ENCODE assay signal across 23 mouse cellular contexts in the genomic region with DNA sequence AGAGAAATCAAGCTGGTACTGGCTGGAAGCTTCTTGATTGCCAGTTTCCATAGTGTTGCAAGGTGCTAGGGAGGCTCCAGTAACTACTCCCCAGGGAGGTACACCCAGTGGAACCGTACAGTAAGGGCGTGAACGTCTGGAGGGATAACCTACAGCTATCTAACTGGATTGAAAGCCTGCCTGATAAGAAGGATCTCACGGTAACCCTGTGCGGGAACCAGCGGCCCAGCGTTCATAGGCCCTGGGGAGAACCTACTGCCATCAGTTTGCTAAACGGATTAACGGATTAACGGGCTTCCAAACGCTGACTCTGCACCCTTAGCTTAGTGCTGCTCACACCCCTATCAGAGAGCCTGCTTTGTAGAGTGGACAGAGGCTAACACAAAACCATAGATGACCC. TPM values are rescaled to one million over a fixed set of nuclear protein-coding genes. Genes with fewer than 3 reads are reported as not detected.
DNase-seq lines count a peak whose midpoint lies in the region; ATAC-seq and TF ChIP-seq lines count a peak whose summit lies in the region.
"Had no signal": no experiment of that assay in that cellular context is flagged by ENCODE, and none has a peak within 500 bp of the region (broad histone marks: within the 10 kb centered on the region; RNA-seq: fewer than 3 reads in every experiment).

No protein-coding gene starts in this region.

- H3K4me3 ChIP-seq in embryonic facial prominence, embryonic 14.5 days (ENCODE audit: low read depth, low read length): no peak overlapping the region
- H3K4me3 ChIP-seq in embryonic facial prominence, embryonic 10.5 days: no peak overlapping the region
- no peak overlapping the region for H3K4me3 ChIP-seq in midbrain, embryonic 13.5 days (replicated peaks)
- no peak overlapping the region for H3K4me3 ChIP-seq in midbrain, embryonic 15.5 days
- H3K4me3 ChIP-seq in liver, postnatal 0 days (ENCODE audit: low read depth, low read length): no peak overlapping the region
- H3K4me3 ChIP-seq in stomach, embryonic 15.5 days (replicated peaks): no peak overlapping the region
- H3K4me3 ChIP-seq: embryonic facial prominence, embryonic 12.5 days; forebrain, embryonic 12.5 days; kidney, embryonic 15.5 days; neural tube, embryonic 15.5 days had no signal

- H3K36me3 ChIP-seq in embryonic facial prominence, embryonic 14.5 days (ENCODE audit: control insufficient read depth, insufficient read depth, low read length): peaks cover 86% of the 10 kb centered on the region
- H3K36me3 ChIP-seq in embryonic facial prominence, embryonic 10.5 days (replicated peaks): peaks cover 98% of the 10 kb centered on the region
- H3K36me3 ChIP-seq in midbrain, embryonic 13.5 days: peaks cover 90% of the 10 kb centered on the region
- H3K36me3 ChIP-seq in midbrain, embryonic 15.5 days (replicated peaks): peaks cover 16% of the 10 kb centered on the region; the same call in 1 of the 2 replicates
- peaks cover 43% of the 10 kb centered on the region for H3K36me3 ChIP-seq in liver, postnatal 0 days (replicated peaks; ENCODE audit: insufficient read depth, low read length)
- peaks cover 46% of the 10 kb centered on the region for H3K36me3 ChIP-seq in stomach, embryonic 15.5 days

- WGBS in embryonic facial prominence, embryonic 14.5 days: 89% methylated on average over 11 of the region's 11 CpGs
- 84% methylated on average over 11 of the region's 11 CpGs for WGBS in embryonic facial prominence, embryonic 10.5 days
- WGBS in midbrain, embryonic 13.5 days: 66% methylated on average over 11 of the region's 11 CpGs
- WGBS in midbrain, embryonic 15.5 days: 58% methylated on average over 11 of the region's 11 CpGs
- 75% methylated on average over 11 of the region's 11 CpGs for WGBS in liver, postnatal 0 days (ENCODE audit: insufficient replicate concordance)
- WGBS in stomach, embryonic 15.5 days: 79% methylated on average over 11 of the region's 11 CpGs

- TF ChIP-seq EP300 in liver, postnatal 0 days (IDR thresholded peaks at IDR 0.05; ENCODE audit: low read depth): no peak

- H3K4me1 ChIP-seq in embryonic facial prominence, embryonic 14.5 days (ENCODE audit: control insufficient read depth, insufficient read depth, low read length): no peaks in the 10 kb centered on the region
- no peaks in the 10 kb centered on the region for H3K4me1 ChIP-seq in embryonic facial prominence, embryonic 10.5 days
- H3K4me1 ChIP-seq in midbrain, embryonic 13.5 days (replicated peaks): no peaks in the 10 kb centered on the region
- H3K4me1 ChIP-seq in midbrain, embryonic 15.5 days: no peaks in the 10 kb centered on the region
- H3K4me1 ChIP-seq in liver, postnatal 0 days (ENCODE audit: insufficient read depth): no peaks in the 10 kb centered on the region
- H3K4me1 ChIP-seq in stomach, embryonic 15.5 days: no peaks in the 10 kb centered on the region
- H3K4me1 ChIP-seq: embryonic facial prominence, embryonic 12.5 days; forebrain, embryonic 12.5 days; kidney, embryonic 15.5 days; neural tube, embryonic 15.5 days had no signal

- no peaks in the 10 kb centered on the region for H3K27me3 ChIP-seq in embryonic facial prominence, embryonic 14.5 days (replicated peaks; ENCODE audit: control insufficient read depth, insufficient read depth, low read length)
- no peaks in the 10 kb centered on the region for H3K27me3 ChIP-seq in embryonic facial prominence, embryonic 10.5 days (replicated peaks; ENCODE audit: low read depth, poor library complexity, severe bottlenecking)
- no peaks in the 10 kb centered on the region for H3K27me3 ChIP-seq in midbrain, embryonic 13.5 days
- no peaks in the 10 kb centered on the region for H3K27me3 ChIP-seq in midbrain, embryonic 15.5 days (replicated peaks)
- H3K27me3 ChIP-seq in liver, postnatal 0 days (ENCODE audit: insufficient read depth, low read length): no peaks in the 10 kb centered on the region
- H3K27me3 ChIP-seq in stomach, embryonic 15.5 days (replicated peaks): no peaks in the 10 kb centered on the region
- H3K27me3 ChIP-seq: CH12.LX; embryonic facial prominence, embryonic 12.5 days; forebrain, embryonic 12.5 days; kidney, embryonic 15.5 days; neural tube, embryonic 15.5 days had no signal

- ATAC-seq in embryonic facial prominence, embryonic 14.5 days (ENCODE audit: low read depth): 0 out of 2 replicates have a peak, but pooled peaks have one; percentile 33
- ATAC-seq in midbrain, embryonic 13.5 days: 0 out of 2 replicates have a peak, but pooled peaks have one; percentile 20
- ATAC-seq in midbrain, embryonic 15.5 days (replicated peaks): no peak
- peak; percentile 28; the same call in 1 of the 2 replicates for ATAC-seq in liver, postnatal 0 days
- peak; percentile 47; the same call in 1 of the 2 replicates for ATAC-seq in stomach, embryonic 15.5 days (ENCODE audit: insufficient read depth, low FRiP score, low read depth)
- ATAC-seq: activated CD4-positive, CD25-positive, alpha-beta regulatory T cell, adult 4 months; forebrain, postnatal 0 days; hindbrain, postnatal 0 days; intestine, embryonic 16.5 days; lung, postnatal 0 days had no signal

- no peak for TF ChIP-seq CTCF in liver, postnatal 0 days (IDR thresholded peaks at IDR 0.05; ENCODE audit: low read depth)

- H3K9me3 ChIP-seq in embryonic facial prominence, embryonic 14.5 days (ENCODE audit: control insufficient read depth, low read length): no peaks in the 10 kb centered on the region
- H3K9me3 ChIP-seq in embryonic facial prominence, embryonic 10.5 days: no peaks in the 10 kb centered on the region
- H3K9me3 ChIP-seq in midbrain, embryonic 13.5 days: no peaks in the 10 kb centered on the region
- H3K9me3 ChIP-seq in midbrain, embryonic 15.5 days: no peaks in the 10 kb centered on the region
- H3K9me3 ChIP-seq in liver, postnatal 0 days (ENCODE audit: low read length): no peaks in the 10 kb centered on the region
- no peaks in the 10 kb centered on the region for H3K9me3 ChIP-seq in stomach, embryonic 15.5 days
- H3K9me3 ChIP-seq: embryonic facial prominence, embryonic 12.5 days; forebrain, embryonic 12.5 days; kidney, embryonic 15.5 days; neural tube, embryonic 15.5 days had no signal

- no peak overlapping the region for H3K27ac ChIP-seq in embryonic facial prominence, embryonic 14.5 days (replicated peaks; ENCODE audit: low read depth, low read length)
- H3K27ac ChIP-seq in embryonic facial prominence, embryonic 10.5 days (replicated peaks): no peak overlapping the region
- H3K27ac ChIP-seq in midbrain, embryonic 13.5 days: no peak overlapping the region
- no peak overlapping the region for H3K27ac ChIP-seq in midbrain, embryonic 15.5 days
- no peak overlapping the region for H3K27ac ChIP-seq in liver, postnatal 0 days (ENCODE audit: low read depth)
- H3K27ac ChIP-seq in stomach, embryonic 15.5 days: no peak overlapping the region
- H3K27ac ChIP-seq: embryonic facial prominence, embryonic 12.5 days; forebrain, embryonic 12.5 days; hindbrain, postnatal 0 days; kidney, embryonic 15.5 days; neural tube, embryonic 15.5 days had no signal

- H3K9ac ChIP-seq in embryonic facial prominence, embryonic 14.5 days (ENCODE audit: low read depth, low read length): no peak overlapping the region
- H3K9ac ChIP-seq in midbrain, embryonic 13.5 days (replicated peaks): no peak overlapping the region
- no peak overlapping the region for H3K9ac ChIP-seq in midbrain, embryonic 15.5 days
- no peak overlapping the region for H3K9ac ChIP-seq in liver, postnatal 0 days (replicated peaks)
- no peak overlapping the region for H3K9ac ChIP-seq in stomach, embryonic 15.5 days
- H3K9ac ChIP-seq: embryonic facial prominence, embryonic 12.5 days; forebrain, embryonic 12.5 days; forebrain, postnatal 0 days; kidney, embryonic 15.5 days; neural tube, embryonic 15.5 days had no signal

- H3K4me2 ChIP-seq in embryonic facial prominence, embryonic 14.5 days (ENCODE audit: low read depth, low read length): no peak overlapping the region
- H3K4me2 ChIP-seq in midbrain, embryonic 13.5 days (replicated peaks): no peak overlapping the region
- no peak overlapping the region for H3K4me2 ChIP-seq in midbrain, embryonic 15.5 days
- no peak overlapping the region for H3K4me2 ChIP-seq in liver, postnatal 0 days (ENCODE audit: low read depth, low read length)
- no peak overlapping the region for H3K4me2 ChIP-seq in stomach, embryonic 15.5 days
- H3K4me2 ChIP-seq: embryonic facial prominence, embryonic 12.5 days; forebrain, embryonic 12.5 days; kidney, embryonic 15.5 days; neural tube, embryonic 15.5 days had no signal

- DNase-seq in embryonic facial prominence, embryonic 14.5 days (ENCODE audit: low spot score): no peak
- DNase-seq in embryonic facial prominence, embryonic 10.5 days (ENCODE audit: low spot score): no peak
- no peak for DNase-seq in liver, postnatal 0 days
- DNase-seq in urinary bladder, postnatal 14 days (ENCODE audit: low spot score): no peak
- DNase-seq in lung, postnatal 4 days: no peak
- DNase-seq: adrenal gland, adult 2 months; cerebellum, adult 9-10 months; cerebellum, postnatal 36 days; forebrain, postnatal 0 days; heart, postnatal 14 days; kidney, postnatal 25 days had no signal

RNA-seq across cellular contexts. Expression of gene Dync1h1, which starts 37.9 kb away (rescaled TPM):
- 60.5 and 69.2 TPM in 2 replicates for polyA plus RNA-seq in embryonic facial prominence, embryonic 14.5 days (2014; fragmentation: Nextera tagmentation; extraction: Ambion mirVana)
- 64.2 and 67.5 TPM in 2 replicates for polyA plus RNA-seq in embryonic facial prominence, embryonic 10.5 days (2016; fragmentation: Nextera tagmentation; extraction: Ambion mirVana)
- polyA plus RNA-seq in midbrain, embryonic 13.5 days (2015; fragmentation: Nextera tagmentation; extraction: Ambion mirVana): 92.2 and 93.6 TPM in 2 replicates
- 93.3 and 108 TPM in 2 replicates for polyA plus RNA-seq in midbrain, embryonic 15.5 days (2015; fragmentation: Nextera tagmentation; extraction: Ambion mirVana)
- polyA plus RNA-seq in liver, postnatal 0 days (2015; fragmentation: Nextera tagmentation; extraction: Ambion mirVana): 7.2 and 8.3 TPM in 2 replicates
- polyA plus RNA-seq in stomach, embryonic 15.5 days (2015; fragmentation: Nextera tagmentation; extraction: Ambion mirVana): 41.5 and 41.9 TPM in 2 replicates
